Mouse (Mus musculus): ENCODE measurements around the gene Zfp607b.

The Zfp607b gene

DNA sequence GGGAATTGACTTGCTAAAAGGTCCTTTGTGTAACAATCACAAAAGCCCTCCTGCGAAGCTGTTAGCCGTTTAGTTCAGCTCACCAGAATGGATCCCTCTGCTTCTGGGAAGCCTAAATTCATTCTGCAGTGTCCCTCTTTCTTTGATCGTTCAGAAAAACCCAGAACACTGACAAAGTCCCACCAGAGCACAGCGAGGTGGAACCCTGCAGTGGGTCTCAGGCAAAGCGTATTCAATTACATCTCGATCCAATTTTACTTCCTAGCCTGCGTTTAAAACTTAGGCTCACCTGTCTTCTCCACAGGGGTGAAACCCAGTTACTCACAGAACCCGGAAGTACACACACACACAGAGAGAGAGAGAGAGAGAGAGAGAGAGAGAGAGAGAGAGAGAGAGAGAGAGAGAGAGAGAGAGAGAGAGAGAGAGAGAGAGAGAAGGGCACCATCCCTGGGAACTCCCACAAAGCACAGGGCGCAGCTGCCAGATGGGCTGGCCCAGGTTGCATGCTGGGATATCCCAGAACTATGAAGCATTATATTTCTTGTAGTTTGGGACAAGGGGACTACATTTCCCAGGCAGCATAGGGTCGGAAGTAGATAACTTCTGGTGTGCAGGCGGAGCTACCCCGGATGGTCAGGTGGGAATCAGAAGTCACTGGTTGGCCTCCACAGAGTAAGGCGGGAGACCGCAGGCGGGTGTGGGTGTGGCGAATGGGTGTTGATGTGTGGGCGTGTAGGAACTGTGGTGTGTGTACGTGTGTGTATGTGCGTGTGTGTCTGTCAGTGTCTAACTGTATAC is at the start of gene Zfp607b:
TSS of gene Zfp607b (plus strand) at position 526 of the 798 bp plus-strand sequence.
- in situ Hi-C loops (cut with MseI, MboI), result no loop called here

DNA sequence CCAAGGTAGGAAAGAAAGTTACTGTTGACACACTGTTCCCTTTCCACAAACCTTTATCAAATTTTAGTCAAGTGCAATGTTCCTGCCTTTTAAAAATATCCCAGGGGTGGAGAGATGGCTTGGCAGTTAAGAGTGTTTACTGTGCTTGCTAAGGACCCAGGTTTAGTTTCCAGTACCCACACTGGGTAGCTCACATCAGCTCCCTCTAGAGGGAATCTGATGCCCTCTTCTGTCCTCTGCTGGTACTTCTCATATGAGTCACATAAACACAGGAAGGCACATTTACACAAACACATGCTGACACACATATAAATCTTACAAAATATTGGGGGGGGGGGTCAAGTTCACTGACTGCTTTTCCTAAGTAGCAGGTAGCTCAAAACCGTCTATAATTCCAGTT is 44.7 kb upstream of the Zfp607b start:
- in situ Hi-C loops (cut with MseI, MboI), result no loop called here

- in situ Hi-C loops (cut with MseI, MboI), result no loop called here
These were observed 42.6 kb upstream of the Zfp607b start for GRCm38 (mm10) chr7:27646516-27646915.

DNA sequence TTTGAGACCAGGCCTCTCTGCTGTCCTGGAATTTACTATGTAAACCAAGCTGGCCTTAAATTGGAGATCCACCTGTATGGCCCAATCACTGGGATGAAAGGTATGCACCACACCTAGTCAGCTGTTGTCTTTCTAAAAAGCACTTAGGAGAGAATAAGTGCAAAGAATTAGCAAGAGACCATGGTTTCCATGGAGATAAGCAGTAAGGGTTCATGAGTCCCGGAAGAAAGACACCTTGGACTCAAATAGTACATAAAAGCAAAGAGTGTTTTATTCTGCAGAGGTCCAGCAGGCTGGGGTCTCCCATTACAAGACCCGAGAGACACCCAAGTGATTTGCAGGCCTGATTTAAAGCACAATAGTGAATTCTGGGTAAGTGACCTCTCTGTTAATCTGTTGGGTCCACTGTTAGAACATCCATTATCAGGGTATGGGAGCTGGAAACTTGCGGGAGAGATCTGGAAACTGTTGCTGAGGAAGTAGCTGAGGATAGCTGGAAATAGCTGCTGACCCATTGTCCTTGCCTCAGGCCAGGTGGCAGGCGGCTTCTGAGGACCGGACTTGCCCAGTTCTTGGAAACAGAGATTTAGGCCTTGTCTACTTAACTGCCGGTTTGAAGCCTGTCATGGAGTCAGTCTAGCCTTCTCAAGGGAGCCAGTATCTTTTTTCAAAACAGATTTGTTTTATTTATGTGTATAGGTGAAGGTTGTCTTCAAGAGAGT is 41.7 kb upstream of the Zfp607b start:
- in situ Hi-C loops (cut with MseI, MboI), result no loop called here

GRCm38 (mm10) chr7:27649723-27650122 is 39.4 kb upstream of the Zfp607b start:
- in situ Hi-C loops (cut with MseI, MboI), result no loop called here

DNA sequence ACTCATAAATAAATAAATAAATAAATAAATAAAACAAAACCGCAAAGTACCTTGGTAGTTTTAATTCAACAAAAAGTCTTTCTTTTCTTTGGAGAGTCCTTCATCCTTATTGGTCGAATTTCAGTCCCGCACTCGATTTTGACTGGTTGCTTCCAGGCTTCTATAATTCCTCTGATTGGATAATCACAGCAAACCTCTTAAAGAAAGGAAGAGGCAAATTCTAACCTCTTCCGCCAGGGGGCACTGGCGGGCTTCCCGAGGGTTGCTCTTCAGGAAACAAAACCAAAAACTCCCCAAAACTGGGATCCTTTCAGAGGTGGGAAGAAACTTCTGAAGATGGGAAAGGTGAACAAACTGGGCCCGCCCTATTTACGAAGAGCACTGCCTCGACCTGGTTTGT is 38.2 kb upstream of the Zfp607b start:
- in situ Hi-C loops (cut with MseI, MboI), result no loop called here

GRCm38 (mm10) chr7:27653681-27654437 is 35.3 kb upstream of the Zfp607b start, which contains the start of gene Ttc9b:
Ttc9b (plus strand) TSS chr7:27653915.
- in situ Hi-C loops (cut with MseI, MboI), result no loop called here

- in situ Hi-C loops (cut with MseI, MboI), result no loop called here
These were observed 34.4 kb upstream of the Zfp607b start for GRCm38 (mm10) chr7:27654607-27655276.

- in situ Hi-C loops (cut with MseI, MboI), result no loop called here
These were observed 33.6 kb upstream of the Zfp607b start for GRCm38 (mm10) chr7:27655545-27655944.

DNA sequence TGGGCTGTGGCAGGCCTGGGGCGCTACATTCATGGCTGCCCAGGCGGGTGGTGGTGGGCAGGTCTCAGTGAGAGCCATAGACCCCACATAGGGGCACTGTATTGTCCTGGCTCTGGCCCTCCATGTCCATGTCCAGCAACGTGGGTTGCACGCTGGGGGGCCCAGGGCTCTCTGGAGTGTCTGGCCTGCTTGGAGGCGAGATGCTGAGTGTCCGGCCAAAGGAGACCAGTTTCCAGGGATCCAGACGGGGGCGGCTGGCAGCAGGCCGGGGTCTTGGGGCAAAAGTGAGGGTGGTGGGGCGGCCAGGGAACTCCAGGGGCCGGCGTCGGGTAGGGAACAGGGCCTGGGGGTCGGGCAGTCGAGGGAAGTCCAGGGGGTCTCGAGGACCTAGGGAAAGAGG is 32.5 kb upstream of the Zfp607b start:
- in situ Hi-C loops (cut with MseI, MboI), result no loop called here

DNA sequence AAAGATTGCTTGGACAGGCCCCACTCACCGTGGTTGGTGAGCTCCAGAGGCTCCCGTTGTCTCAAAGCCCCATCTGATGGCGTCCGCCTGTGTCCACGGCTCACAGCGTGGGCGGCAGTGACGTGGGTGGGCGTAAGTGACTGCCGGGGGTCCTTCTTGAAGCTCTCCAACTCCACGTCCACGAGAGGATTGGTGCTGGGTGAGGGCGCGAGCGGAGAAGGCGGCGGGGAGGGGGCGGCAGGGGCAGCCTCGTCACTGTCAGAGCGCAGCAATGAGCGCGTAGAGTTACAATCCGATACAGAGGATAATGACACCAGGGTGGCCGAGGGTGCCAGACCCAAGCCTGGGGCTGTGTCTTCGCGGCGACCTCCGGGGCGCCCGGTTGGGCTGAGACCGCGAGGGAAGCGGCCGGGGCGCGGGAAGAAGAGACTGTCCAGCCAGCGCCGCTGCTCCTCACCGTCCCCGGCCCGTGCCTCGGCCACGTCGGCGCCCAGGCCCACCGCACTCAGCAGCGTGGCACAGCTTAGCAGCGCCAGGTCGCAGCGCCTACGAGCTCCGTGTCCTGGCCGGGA is 31.2 kb upstream of the Zfp607b start:
- in situ Hi-C loops (cut with MseI, MboI), result no loop called here

GRCm38 (mm10) chr7:27658712-27659663 is 30.2 kb upstream of the Zfp607b start:
- in situ Hi-C loops (cut with MseI, MboI), result no loop called here

- in situ Hi-C loops (cut with MseI, MboI), result no loop called here
These were observed 27.1 kb upstream of the Zfp607b start for GRCm38 (mm10) chr7:27662038-27662437.

GRCm38 (mm10) chr7:27673064-27673574 is 16.0 kb upstream of the Zfp607b start:
- in situ Hi-C loops (cut with MseI, MboI), result no loop called here

DNA sequence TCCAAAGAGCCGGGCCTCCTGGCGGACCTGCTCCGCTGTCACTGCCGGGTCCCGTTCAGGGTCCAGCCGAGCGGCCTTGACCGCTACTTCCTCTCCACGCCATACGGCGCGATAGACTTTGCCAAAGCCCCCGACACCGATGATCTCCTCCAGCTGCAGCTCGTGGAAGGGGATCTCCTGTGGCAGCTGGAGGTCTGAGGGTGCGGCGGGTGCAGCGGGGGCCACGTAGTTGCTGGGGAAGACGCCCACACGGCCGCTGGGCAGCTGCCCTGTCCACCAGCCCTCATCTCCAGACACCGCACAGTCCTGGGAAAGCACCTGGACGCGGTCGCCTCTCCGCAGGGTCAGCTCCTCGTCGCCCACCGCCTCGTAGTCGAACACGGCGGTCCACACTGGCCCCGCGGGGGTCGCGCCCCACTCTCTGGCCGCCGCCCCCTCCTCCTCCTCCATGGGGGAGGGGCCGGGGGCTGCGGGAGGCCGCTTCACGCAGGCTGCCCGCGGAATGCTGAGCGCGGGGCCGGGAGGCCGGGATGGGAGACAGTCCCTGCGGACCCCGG is 15.5 kb upstream of the Zfp607b start:
- in situ Hi-C loops (cut with MseI, MboI), result no loop called here

GRCm38 (mm10) chr7:27674195-27674521 is 15.0 kb upstream of the Zfp607b start:
- in situ Hi-C loops (cut with MseI, MboI), result no loop called here

DNA sequence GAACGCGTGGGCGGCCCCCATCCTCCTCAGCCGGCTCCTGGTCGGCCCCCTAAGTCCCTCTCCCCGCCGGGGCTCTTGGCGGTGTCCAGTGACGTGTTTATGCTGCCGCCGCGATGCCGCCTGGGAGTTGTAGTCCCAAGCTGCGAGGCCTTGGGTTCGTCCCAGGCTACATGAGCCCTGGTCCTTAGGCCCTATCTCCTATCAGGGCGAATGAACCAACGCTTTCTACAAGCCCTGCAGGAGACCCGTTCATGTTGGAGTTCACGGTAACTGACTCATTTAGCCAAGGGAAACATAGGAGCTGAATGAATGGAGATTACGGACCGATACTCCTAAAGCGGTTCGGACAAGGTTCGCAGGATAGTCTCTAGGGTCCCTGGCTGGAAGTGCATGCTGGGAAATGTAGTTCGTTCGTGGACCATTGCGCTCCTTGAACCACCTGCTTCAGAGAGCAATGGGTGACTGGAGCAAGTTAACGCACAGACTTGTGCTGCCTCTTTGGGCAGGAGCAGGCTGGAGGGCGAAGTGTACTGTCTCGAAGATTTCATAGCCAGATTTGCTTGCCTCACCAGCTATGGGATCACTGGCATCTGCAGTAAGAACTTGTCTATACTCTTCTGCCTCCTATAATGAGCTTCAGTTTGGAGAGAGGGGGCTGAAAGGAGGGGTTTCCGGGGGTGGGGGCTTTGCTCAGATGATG is 14.5 kb upstream of the Zfp607b start, which contains the start of gene Map3k10:
TSS of gene Map3k10 (minus strand) at position 77 of the 700 bp plus-strand sequence.
- in situ Hi-C loops (cut with MseI, MboI), result no loop called here

DNA sequence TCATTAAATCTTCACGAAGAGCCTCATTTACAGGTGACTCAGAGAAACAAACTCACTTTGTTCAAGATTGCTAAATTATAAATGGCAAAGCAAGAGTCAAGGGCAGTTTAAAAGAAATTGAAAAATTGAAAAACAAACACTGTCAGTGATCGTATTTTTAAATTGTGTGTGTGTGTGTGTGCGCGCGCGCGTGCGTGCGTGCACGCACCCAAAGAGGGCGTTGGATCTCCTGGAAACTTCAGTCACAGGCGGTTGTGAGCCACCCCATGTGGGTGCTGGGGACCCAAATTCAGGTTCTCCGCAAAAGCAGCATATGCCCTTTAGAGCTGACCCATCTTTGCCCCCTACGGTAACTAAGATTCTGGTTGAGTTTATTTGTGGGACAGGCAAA is 13.9 kb upstream of the Zfp607b start:
- in situ Hi-C loops (cut with MseI, MboI), result no loop called here

DNA sequence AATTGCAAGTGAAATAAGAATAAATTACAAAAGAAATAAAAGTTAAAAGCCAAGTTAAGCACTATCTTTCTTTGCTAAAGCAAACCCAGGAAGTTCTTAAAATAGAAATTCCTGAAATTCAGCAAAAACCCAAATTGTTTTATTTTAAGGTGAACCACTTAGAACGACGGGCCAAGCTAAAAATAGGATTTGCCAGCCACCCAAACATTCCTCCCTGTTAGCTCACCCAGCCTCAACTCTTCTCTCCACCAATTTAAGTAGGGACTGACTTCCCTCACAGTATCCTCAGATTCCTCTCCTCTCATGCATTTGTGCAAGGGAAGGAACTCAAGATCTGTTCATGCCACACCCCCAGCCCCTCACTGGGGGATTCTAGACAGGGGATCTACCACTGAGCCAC is 5.9 kb upstream of the Zfp607b start:
- in situ Hi-C loops (cut with MseI, MboI), result no loop called here
